Mouse (Mus musculus) lung, postnatal 14 days (tissue): ENCODE results near the gene Atg10.

Source experiments
- DNase-seq: peaks from one replicate; pipeline ENCODE4 v3.0.0; 2021

The Atg10 gene

DNA sequence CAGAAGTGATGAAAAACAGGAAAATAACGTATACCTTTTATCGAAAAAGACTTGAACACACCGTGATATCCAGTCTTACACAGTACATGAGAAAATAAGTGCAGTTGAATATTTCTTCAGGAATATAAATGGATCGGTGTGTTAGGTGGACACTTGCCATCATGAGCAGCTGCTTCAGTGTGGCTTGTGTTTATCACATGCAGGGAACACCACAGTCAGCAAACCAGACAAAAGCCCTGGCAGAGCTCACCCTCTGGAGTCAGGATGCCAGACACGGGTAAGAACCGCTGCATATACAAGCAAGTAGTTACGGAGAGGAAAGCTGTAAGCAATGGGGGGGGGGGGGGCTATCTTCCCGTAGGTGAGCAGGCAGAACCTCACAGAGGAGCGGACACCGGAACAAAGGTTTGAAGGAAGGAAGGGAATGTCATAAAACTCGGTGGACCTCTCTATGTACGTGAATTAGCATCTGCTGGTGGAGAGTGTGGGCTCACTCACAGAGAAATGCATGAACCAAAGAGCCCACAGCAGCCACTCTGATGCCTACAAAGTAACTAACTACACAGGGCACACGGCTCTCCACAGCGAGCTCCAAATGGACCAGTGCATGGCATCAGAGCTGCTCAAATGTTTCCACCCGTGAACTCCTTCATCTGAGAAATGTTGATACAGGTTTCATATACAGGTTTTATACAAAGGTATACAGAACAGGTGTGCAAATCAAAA lies 51.8 kb downstream of the Atg10 start:
- DNase-seq: no peak

- no peak for DNase-seq
These were observed 52.6 kb downstream of the Atg10 start for GRCm38 (mm10) chr13:91171205-91171604.

GRCm38 (mm10) chr13:91169529-91170319 lies 54.0 kb downstream of the Atg10 start:
- DNase-seq: no peak

- DNase-seq: no peak
These were observed 55.3 kb downstream of the Atg10 start for GRCm38 (mm10) chr13:91168486-91168885.

GRCm38 (mm10) chr13:91167561-91167960 lies 56.2 kb downstream of the Atg10 start:
- DNase-seq: no peak

DNA sequence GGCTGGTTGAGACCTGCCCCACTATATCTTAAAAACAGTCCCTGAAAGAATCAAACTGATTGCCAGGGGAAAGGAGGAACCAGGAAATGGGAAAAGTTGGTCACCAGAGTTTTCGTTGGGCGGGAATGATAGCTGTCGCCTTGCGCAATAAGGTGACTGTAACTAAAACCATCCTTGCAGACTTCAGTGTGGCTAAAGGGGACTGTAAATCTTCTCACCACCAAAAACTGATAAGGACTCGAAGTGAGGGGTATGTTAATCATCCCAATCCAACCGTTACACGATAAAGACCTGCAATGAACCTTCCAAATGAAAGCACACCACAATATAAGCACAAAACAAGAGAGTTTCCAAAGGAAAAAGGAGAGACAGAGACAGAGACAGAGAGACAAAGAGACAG lies 57.5 kb downstream of the Atg10 start:
- no peak for DNase-seq

DNA sequence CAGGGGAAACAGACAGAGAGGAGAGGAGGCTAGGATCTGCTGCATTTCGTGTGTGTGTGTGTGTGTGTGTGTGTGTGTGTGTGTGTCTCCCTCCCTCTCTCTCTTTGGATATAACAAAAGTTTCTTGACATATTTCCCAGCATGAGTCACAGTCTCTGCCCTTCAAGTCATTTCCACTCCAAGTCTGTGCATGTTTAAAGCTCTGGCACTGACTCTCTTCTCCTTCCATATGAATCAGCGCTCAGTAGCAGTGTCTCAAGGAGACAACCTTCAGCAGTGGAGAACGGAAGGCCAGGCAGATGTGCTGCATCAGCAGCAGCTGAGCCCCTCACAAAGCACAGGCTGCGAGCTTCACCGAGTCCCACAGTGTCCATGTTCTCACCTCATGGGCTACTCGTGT lies 58.6 kb downstream of the Atg10 start:
- DNase-seq: no peak

GRCm38 (mm10) chr13:91163292-91163691 lies 60.5 kb downstream of the Atg10 start:
- DNase-seq: no peak

DNA sequence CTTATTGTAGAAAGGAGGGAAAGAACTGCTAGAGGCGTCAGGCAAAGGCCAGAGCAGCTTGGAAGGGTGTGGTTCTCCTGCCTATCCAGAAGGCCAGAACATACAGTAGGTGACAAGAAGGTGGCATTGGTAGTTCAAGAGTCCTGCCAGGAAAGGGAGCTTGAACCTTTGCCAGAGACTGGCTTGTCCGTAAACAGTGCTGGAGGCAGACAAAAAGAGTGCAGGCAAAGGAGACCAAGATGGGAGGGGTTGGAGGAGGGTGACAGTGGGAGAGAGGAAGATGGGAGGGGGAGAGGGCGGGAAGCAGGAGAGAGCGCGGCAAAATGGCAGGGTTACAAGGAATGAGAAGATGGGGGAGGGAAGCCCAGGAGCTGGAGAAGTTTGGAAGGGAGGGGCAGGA lies 61.3 kb downstream of the Atg10 start:
- peak; percentile 30 for DNase-seq

GRCm38 (mm10) chr13:91160616-91161015 lies 63.2 kb downstream of the Atg10 start:
- no peak for DNase-seq

- DNase-seq: no peak
These were observed 63.9 kb downstream of the Atg10 start for GRCm38 (mm10) chr13:91159881-91160280.

GRCm38 (mm10) chr13:91157941-91158340 lies 65.8 kb downstream of the Atg10 start:
- no peak for DNase-seq

DNA sequence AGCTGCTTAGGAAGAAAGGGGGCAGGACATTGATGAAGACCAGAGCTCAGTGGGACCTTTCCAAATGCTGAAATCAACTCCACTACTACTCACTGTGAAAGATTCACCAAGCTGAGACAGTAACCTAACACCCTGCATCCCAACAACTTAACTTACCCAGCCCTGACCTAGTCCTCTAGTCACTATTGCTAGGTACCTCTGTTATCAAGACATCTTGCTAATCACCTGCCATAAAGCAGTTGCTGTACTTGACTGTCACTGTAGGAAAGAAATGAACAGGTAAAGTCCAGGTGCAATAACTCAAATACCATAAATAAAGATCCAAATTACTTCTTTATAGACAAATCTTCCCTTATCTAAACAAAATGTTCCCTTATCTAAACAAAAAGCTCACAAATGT lies 66.3 kb downstream of the Atg10 start:
- DNase-seq: no peak

- DNase-seq: no peak
These were observed 66.8 kb downstream of the Atg10 start for GRCm38 (mm10) chr13:91156949-91157348.

DNA sequence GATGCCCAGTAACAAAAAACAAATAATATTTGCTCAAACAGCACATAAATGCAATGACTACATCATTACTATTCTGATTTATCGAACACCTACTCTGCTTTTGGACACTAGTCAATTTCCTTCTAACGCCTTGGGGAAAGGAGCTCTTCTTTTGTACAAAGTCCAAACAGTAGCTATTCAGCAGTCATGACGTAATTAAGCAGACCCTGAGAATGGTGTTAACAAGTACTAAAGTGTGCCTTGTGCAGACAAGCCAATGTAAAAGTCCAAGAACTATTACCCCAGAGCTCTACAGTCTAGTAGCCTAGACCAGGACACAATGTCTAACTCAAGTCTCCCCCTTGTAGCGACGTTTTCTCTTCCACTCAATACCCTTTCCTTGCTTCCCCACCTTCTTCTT lies 67.5 kb downstream of the Atg10 start:
- DNase-seq: no peak

DNA sequence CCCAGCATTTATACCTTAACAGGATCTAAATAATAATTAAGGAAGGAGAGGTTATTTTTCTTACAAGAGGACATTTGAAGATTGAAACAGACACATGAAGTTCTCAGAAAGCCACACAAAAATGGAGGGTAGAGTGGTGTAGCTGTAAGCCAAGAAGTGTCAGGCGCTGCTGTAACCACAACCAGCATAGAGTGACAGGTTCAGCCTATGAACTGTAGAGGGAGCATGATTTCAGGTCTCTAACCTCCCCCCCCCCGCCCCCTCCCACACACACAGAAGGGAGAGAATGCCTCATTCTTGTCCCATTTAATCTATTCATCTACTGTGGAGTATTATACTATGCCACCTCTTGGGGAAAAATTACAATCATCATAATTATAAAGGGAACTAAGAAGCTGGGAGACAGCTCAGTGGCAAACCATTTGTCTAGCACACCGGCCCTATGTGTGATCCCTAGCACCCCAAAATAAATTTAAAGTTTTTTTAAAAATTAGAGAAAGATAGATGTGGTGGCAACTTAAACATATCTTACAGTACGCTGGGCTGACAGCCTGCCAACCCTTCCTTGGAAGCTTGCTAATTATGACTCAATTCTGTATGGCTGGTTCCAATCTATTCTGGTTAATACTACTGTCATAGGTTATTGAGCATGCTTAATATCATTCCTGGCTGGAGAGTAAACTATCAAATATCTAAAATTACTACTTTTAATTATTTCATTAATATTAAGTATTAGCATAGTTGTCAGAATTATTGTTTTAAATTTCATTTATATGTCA lies 68.2 kb downstream of the Atg10 start:
- DNase-seq: no peak

- no peak for DNase-seq
These were observed 69.1 kb downstream of the Atg10 start for GRCm38 (mm10) chr13:91154622-91155021.

DNA sequence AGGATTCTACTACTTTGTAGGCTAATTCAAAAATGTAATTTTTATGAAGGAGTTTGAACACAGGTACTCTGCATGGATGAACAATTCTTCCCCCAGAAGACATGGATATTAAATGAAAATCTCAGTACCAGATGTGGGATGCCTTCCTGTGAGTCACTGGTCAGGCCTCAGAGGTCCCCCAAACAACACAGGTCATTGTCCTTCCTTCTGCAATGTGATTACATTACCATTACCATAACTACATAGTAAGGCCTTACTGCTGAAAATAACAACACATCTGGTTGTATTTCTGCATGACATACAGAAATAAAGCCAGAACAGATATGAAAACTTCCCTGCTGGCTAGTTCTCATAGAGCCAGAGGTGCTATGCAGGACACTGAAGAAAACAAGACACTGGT lies 87.4 kb downstream of the Atg10 start:
- DNase-seq: no peak

- DNase-seq: no peak
These were observed 90.4 kb downstream of the Atg10 start for GRCm38 (mm10) chr13:91133334-91133890.

- no peak for DNase-seq
These were observed 94.7 kb downstream of the Atg10 start for GRCm38 (mm10) chr13:91129071-91129470.

- no peak for DNase-seq
These were observed 95.2 kb downstream of the Atg10 start for GRCm38 (mm10) chr13:91128581-91128980.

DNA sequence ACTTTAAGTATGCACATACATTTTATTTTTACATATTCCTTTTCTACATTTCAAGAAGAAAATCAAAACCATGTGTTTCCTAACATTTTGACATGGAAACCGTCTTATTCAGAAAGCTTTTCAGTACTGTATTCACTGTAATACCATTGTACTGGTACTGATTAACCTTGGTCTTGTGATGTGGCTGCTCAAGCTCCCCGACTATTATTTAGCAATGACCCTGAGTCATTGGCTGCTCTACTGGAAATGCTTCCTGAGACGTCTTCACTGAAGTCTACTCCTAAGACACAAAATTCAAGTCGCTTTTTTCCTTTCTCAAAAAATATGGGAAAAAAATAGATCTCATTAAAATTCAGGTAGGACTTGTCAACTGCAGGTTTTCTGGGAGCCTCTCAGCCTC lies 105.6 kb downstream of the Atg10 start:
- DNase-seq: no peak

DNA sequence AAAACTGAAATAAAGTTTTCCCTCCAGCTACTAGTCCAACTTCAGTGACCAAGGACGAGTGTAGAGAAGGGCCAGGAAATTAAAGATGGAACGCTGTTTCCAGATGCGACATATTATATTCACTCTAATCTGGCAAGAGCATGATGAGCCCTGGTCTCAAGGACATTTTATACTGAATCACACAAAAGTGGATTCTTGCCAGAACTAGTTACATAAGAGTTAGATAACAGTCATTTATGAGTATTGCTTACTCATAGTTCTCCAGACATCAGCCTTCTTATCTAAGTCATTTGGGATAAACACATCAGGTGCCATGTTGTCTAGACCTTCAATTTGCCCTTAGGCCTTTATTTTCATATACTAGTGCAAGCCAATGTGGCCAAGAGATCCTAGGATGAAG lies 108.9 kb downstream of the Atg10 start:
- no peak for DNase-seq
